Mouse (Mus musculus) liver, embryonic 14.5 days (tissue): ENCODE measurements at regions not wholly inside any gene's neighbourhood (a gene's known extent, or its start where the extent isn't known, plus 50 kb on each side); places are given as distances from the start of the nearest gene placed in this dataset.

Source experiments
- ATAC-seq: fragments of 200-750 bp; cut with Nextera tagmentation; 2 replicates; pipeline ENCODE4 v1.8.0; 2017; ENCODE audit warnings: moderate number of reproducible peaks, mild to moderate bottlenecking, moderate library complexity; ENCODE audit not compliant: insufficient read depth
- DNase-seq, 3 experiments: peaks; one replicate each; pipeline ENCODE4 v3.0.0-alpha.2; 2012 to 2013; ENCODE audit warnings: low read depth in 3 of 3, low spot score in 3 of 3
- H3K27ac ChIP-seq: fragments of 300-500 bp; sonication (generic); 2 replicates; pipeline ENCODE4 v1.5.1; 2014; ENCODE audit warnings: moderate library complexity, mild to moderate bottlenecking, control low read depth, inconsistent platforms
- H3K27me3 ChIP-seq: fragments of 300-500 bp; sonication (generic); 2 replicates; pipeline ENCODE4 v1.6.1; 2014; ENCODE audit warnings: mild to moderate bottlenecking, low read length, moderate library complexity; ENCODE audit not compliant: control insufficient read depth, insufficient read depth
- H3K36me3 ChIP-seq: fragments of 300-500 bp; sonication (generic); replicated peaks from 2 replicates; pipeline ENCODE4 v1.6.1; 2014; ENCODE audit warnings: low read depth; ENCODE audit not compliant: control insufficient read depth, insufficient read depth
- H3K4me1 ChIP-seq, 2 experiments: fragments of 200-500 bp in 1 of 2; fragments of 300-500 bp in 1 of 2; sonication (generic) in 1 of 2; replicated peaks; 2 replicates each; pipeline ENCODE4 v1.6.1; 2012 to 2014; ENCODE audit warnings: antibody characterized with exemption in 1 of 2, inconsistent platforms in 1 of 2, low read length in 1 of 2; ENCODE audit not compliant: control insufficient read depth in 2 of 2, insufficient read depth in 2 of 2
- H3K4me2 ChIP-seq: fragments of 300-500 bp; sonication (generic); 2 replicates; pipeline ENCODE4 v1.6.1; 2014; ENCODE audit warnings: low read depth, mild to moderate bottlenecking, control low read depth, moderate library complexity
- H3K4me3 ChIP-seq, 2 experiments: fragments of 200-500 bp in 1 of 2; fragments of 300-500 bp in 1 of 2; sonication (generic) in 1 of 2; 2 replicates each; pipeline ENCODE4 v1.5.1; 2012 to 2014; ENCODE audit warnings: low read depth in 2 of 2, low read length in 2 of 2, mild to moderate bottlenecking in 2 of 2, control low read depth in 1 of 2, inconsistent platforms in 1 of 2, moderate library complexity in 1 of 2; ENCODE audit not compliant: insufficient read depth in 1 of 2
- H3K9ac ChIP-seq: fragments of 300-500 bp; sonication (generic); replicated peaks from 2 replicates; pipeline ENCODE4 v1.6.1; 2014; ENCODE audit warnings: mild to moderate bottlenecking, control low read depth, moderate library complexity
- H3K9me3 ChIP-seq: fragments of 300-500 bp; sonication (generic); 2 replicates; pipeline ENCODE4 v1.6.1; 2016; ENCODE audit warnings: low read length, mixed read lengths; ENCODE audit not compliant: control insufficient read depth
- CTCF ChIP-seq: IDR thresholded peaks from 2 replicates; pipeline ENCODE4 v1.5.1; 2016; ENCODE audit warnings: antibody characterized with exemption, low read depth, control low read depth
- EP300 ChIP-seq: IDR thresholded peaks from 2 replicates; pipeline ENCODE4 v1.6.1; 2016; ENCODE audit warnings: antibody characterized with exemption, low read depth
- WGBS: fragments of 180-500 bp; shearing (Covaris S2); extraction: QIAGEN DNeasy Blood & Tissue Kit; methylation state at CpG from one replicate; pipeline ENCODE4 v1.1.7; 2014; ENCODE audit not compliant: insufficient replicate concordance; 5-methylcytosine and 5-hydroxymethylcytosine counted together

DNA sequence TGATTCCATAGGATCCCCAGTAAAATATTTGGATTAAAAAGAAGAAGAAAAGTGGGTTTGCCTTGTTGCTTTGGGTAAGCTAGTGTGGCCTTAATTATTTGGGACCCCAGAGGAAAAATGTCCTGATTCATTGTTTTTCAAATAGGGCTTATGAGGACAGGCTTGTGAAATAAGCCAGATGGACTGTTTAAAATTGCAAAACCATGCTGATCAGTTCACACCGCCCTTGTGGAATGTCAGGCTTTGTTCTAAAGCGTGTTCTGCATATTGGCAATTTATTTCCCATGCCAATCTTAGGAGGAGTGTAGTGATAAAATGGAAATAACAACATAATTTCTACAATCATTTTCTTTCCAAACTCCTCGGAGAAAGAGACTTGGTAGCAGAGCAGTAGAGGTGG is 189.3 kb downstream of the Ccdc71l start:
- no peak for ATAC-seq
- no peak for DNase-seq

DNA sequence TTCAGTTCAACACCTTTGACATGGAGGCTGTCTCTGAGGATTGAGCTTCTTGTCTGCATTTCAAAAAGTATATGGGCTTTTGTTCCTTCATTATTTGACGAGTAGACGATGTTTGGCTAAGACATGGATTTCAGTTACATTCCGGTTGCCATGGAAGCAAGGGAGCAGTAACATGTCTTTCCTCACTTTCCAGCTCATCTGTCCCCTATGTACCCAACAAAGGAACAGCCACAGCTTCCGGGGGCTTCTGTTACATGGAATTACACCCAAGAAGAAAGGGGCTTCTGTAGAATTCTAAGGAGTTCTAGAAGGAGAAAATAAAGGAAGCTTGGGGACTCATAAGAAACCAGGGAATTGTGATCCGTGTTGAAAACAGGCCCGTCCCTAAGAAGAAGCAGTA is 202.8 kb downstream of the Ccdc71l start:
- Histone ChIP-seq H3K4me2 (no peak overlapping the region), H3K4me1 (no peaks in the 10 kb centered on the region), H3K36me3 (no peaks in the 10 kb centered on the region), H3K27me3 (no peaks in the 10 kb centered on the region), H3K9ac (no peak overlapping the region), H3K9me3 (no peaks in the 10 kb centered on the region), H3K4me3 (no peak overlapping the region), H3K27ac (no peak overlapping the region)
- DNase-seq (no peak), ATAC-seq (no peak)
- WGBS, result 69% methylated on average over 6 of the region's 6 CpGs
- TF ChIP-seq EP300 (no peak), CTCF (no peak)

More for the DNA sequence above, 189.3 kb downstream of the Ccdc71l start:
- no peaks in the 10 kb centered on the region for H3K9me3 ChIP-seq
- no peaks in the 10 kb centered on the region for H3K4me1 ChIP-seq
- no peak overlapping the region for H3K9ac ChIP-seq
- H3K4me3 ChIP-seq, result no peak overlapping the region
- 49% methylated on average over 3 of the region's 3 CpGs for WGBS
- no peak for TF ChIP-seq EP300
- no peak for TF ChIP-seq CTCF
- H3K27me3 ChIP-seq, result no peaks in the 10 kb centered on the region
- H3K4me2 ChIP-seq, result no peak overlapping the region
- H3K27ac ChIP-seq, result no peak overlapping the region
- no peaks in the 10 kb centered on the region for H3K36me3 ChIP-seq

DNA sequence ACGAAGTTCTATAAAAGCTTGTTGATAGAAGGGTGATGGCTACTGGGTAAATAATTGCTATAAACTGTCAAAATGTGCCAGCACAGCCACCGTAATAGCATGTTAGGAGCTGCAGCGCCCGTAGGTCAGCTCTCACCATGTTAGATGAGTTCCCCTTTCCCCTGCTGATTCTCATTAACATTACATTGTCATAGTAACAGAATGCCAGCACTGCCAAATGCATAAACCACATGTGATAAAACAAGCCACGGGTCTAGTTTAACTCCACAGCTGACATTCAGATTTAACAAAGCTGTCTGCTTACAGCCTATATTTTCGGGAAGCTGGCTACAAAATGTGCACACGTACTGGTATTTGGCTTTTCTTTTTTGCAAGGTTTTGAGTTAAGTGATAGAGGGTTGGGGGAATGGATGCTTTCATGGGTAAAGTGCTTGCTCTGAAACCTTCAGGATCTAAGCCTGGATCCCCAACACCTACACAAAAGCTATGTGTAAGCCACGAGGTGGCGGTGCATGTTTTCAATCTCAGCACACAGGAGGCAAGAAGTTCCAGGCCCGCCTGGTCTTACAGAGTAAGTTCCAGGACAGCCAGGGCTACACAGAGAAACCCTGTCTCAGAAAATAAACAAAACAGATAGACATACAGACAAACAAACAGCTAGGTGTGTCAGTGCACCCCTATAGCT is 217.1 kb upstream of the Nampt start:
- H3K27me3 ChIP-seq, result no peaks in the 10 kb centered on the region
- DNase-seq, result no peak
- no peaks in the 10 kb centered on the region for H3K4me1 ChIP-seq
- H3K9ac ChIP-seq, result no peak overlapping the region
- H3K4me3 ChIP-seq, result no peak overlapping the region
- H3K9me3 ChIP-seq, result no peaks in the 10 kb centered on the region
- 59% methylated on average over 10 of the region's 10 CpGs for WGBS
- H3K4me2 ChIP-seq, result no peak overlapping the region
- H3K27ac ChIP-seq, result no peak overlapping the region
- H3K36me3 ChIP-seq, result no peaks in the 10 kb centered on the region
- ATAC-seq, result no peak
- TF ChIP-seq EP300 (no peak), CTCF (no peak)

DNA sequence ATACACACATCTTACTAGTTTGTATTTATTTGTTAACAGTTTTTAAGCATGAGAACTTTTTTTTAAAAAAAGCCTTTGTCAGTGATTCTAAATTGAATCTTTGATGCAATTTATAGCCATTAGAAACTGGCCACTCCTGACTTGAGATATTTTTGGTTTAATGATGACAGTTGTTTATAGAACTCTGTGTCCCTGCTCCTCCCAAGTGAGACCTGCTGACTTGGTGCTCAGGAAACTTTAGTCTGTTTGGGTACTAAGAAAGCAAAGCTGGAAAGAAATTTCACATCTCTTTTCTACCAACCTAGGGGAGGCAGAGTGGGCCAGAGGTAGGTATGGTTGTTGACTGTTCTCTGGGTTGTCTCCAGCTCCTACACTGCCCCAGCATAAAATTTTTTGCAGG is 214.0 kb upstream of the Nampt start:
- no peaks in the 10 kb centered on the region for H3K9me3 ChIP-seq
- no peak overlapping the region for H3K4me2 ChIP-seq
- DNase-seq, result no peak
- H3K27me3 ChIP-seq, result no peaks in the 10 kb centered on the region
- no peak for ATAC-seq
- no peak overlapping the region for H3K27ac ChIP-seq
- no peak overlapping the region for H3K4me3 ChIP-seq
- no peaks in the 10 kb centered on the region for H3K4me1 ChIP-seq
- H3K36me3 ChIP-seq, result no peaks in the 10 kb centered on the region
- H3K9ac ChIP-seq, result no peak overlapping the region
- TF ChIP-seq EP300, result no peak
- no peak for TF ChIP-seq CTCF

DNA sequence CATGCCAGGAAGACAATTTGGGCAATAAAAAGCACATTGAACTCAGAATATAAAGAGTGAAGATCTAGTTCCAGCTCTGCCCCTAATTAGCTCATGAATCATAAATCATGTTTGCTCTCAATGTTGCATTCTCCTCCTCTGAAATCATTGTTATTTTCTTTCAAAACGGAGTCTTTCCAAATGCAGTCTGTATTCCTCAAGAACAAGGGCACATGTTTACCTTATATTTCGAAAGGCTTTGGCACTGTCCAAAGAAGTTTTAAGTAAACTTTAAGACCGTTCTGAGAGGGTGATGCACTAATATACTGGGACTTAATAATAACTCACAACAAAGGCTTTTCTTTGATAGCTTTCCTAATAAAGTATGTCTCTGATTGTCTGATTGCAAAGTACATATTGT is 204.3 kb upstream of the Nampt start:
- Histone ChIP-seq H3K9ac (no peak overlapping the region), H3K4me2 (no peak overlapping the region), H3K4me3 (no peak overlapping the region), H3K27ac (no peak overlapping the region), H3K4me1 (no peaks in the 10 kb centered on the region), H3K36me3 (no peaks in the 10 kb centered on the region), H3K27me3 (no peaks in the 10 kb centered on the region), H3K9me3 (no peaks in the 10 kb centered on the region)
- 41% methylated on average over 3 of the region's 3 CpGs for WGBS
- ATAC-seq (no peak), DNase-seq (no peak)
- TF ChIP-seq CTCF, result no peak
- no peak for TF ChIP-seq EP300
